Mouse (Mus musculus) gastrocnemius, adult 2 months (tissue): ENCODE measurements around the gene Hist1h4k. TPM values are rescaled to one million over a fixed set of nuclear protein-coding genes. Genes with fewer than 3 reads are reported as not detected.
A peak's percentile ranks its signal among the peaks of the same experiment; 100 is the strongest.

Experiments used
- DNase-seq: peaks from one replicate; pipeline ENCODE4 v3.0.0; 2022
- H3K27ac ChIP-seq: fragments of 200-600 bp; 2 replicates; pipeline ENCODE4 v1.8.1; 2022; ENCODE audit warnings: mild to moderate bottlenecking
- H3K4me3 ChIP-seq: fragments of 200-600 bp; 2 replicates; pipeline ENCODE4 v1.8.1; 2022; ENCODE audit warnings: mild to moderate bottlenecking, moderate library complexity
- CTCF ChIP-seq: fragments of 200-600 bp; IDR thresholded peaks from 2 replicates; pipeline ENCODE4 v1.8.1; 2022; ENCODE audit warnings: antibody characterized with exemption, mild to moderate bottlenecking, moderate library complexity
- intact Hi-C: fragments of 180-260 bp; cut with DNase I; formaldehyde crosslinking; loops from one replicate; pipeline ENCODE4 v1.15.1; 2025
- microRNA-seq: library from miRNA; unstranded; fragments of <30 nt; microRNA quantifications from one replicate; pipeline ENCODE4 v1.2.0, GENCODE M21; 2021
- total RNA-seq, 2 experiments: library from RNA; stranded (reverse); gene quantifications; 2 replicates each; pipeline ENCODE4 v1.2.3; 2021

The Hist1h4k gene
- total RNA-seq, 2 experiments from 2014 or later, result 12.0 to 12.2 TPM

DNA sequence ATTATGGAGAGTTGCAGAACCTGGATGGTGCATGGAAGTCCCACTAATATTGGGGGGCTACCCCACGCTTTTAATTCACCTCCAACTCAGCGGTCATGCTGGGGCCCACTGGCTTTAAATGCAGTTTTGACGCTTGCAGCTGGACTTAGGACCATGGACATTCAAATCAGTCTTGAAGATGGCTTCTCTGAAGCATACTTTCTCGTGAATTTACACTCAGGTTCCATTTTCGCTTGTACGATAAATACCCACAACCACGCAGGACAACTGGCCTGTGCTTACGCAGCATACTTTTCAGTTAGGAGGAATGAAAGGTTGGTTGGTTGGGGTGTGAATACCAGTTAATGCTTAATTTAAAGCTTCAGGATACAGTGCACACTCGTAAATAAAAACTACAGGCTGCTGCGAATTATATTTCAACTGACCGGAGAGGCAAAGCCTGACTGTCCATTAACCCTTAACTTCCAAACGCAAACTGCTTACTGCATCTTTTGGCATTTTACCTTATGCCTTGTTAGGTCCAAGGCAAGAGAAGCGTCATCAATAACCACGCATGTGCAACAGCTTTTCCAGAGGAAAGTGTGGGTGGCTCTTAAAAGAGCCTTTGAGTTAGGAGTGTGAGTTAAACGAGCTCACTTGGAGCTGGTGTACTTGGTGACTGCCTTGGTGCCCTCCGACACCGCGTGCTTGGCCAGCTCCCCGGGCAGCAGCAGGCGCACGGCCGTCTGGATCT lies 35.0 kb downstream of the Hist1h4k start:
- H3K27ac ChIP-seq, result peak overlapping the region; percentile 77

DNA sequence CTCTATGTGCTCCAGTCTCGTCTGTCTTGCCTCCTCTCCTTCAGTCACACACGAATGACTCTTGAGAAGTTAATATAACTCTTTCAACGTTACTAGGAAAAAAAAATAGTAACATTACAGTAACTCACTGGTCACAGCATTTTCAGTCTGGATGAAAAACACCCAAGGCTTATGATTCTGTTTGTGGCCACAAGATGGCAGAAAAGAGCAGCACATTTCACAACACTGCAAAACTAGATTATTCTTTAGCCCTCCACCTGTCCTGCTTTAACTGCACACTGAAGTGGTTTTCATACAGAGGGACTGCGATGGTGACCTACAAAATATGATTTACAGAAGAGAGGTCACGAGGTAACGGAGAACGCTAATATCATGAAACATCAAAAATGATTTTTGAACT lies 35.6 kb downstream of the Hist1h4k start:
- Histone ChIP-seq H3K4me3 (peak overlapping the region; percentile 76), H3K27ac (no peak overlapping the region)
- intact Hi-C loops, result loop anchor here (1.0 to 10.0 kb wide), 7 partner anchors 20 to 1970 kb away; partner anchors contain the start of genes Hist1h1b, Hist1h2ac, Hist1h2af and Hist1h2ak
- TF ChIP-seq CTCF, result peak; percentile 97
- DNase-seq, result peak; percentile 40

More for the DNA sequence above, 35.0 kb downstream of the Hist1h4k start:
- peak overlapping the region; percentile 76 for H3K4me3 ChIP-seq
- no peak for TF ChIP-seq CTCF
- DNase-seq, result no peak
- intact Hi-C loops, result loop anchor here (5.0 to 10.0 kb wide), 3 partner anchors 37 to 1970 kb away; partner anchors contain the start of genes Hist1h1b, Hist1h2ac, Hist1h2ak and Hist1h2an

DNA sequence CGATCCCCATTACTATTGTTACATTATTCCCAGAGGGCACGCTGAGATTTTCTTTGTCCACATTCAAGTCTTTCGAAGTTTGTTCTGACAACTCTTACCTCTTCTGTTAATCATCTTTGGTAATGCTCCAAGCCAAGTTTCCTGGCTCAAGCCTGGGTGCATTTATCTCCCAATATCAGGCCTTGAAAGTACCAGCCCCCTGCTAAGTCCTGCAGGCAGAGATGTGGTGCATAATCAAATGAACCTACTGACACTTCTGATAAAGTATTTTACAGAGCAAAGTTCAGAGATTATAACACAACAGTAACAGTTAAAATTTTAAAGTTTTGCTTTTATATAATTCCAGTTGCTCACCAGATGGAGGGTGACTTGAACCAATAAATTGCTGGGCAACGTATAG lies 38.6 kb downstream of the Hist1h4k start:
- no peak for DNase-seq
- H3K27ac ChIP-seq, result no peak overlapping the region
- peak overlapping the region; percentile 89 for H3K4me3 ChIP-seq
- intact Hi-C loops, result loop anchor here (5.0 to 10.0 kb wide), 5 partner anchors 73 to 1973 kb away; partner anchors contain the start of genes Hist1h1b, Hist1h2ac, Hist1h2af and Hist1h2an
- no peak for TF ChIP-seq CTCF

DNA sequence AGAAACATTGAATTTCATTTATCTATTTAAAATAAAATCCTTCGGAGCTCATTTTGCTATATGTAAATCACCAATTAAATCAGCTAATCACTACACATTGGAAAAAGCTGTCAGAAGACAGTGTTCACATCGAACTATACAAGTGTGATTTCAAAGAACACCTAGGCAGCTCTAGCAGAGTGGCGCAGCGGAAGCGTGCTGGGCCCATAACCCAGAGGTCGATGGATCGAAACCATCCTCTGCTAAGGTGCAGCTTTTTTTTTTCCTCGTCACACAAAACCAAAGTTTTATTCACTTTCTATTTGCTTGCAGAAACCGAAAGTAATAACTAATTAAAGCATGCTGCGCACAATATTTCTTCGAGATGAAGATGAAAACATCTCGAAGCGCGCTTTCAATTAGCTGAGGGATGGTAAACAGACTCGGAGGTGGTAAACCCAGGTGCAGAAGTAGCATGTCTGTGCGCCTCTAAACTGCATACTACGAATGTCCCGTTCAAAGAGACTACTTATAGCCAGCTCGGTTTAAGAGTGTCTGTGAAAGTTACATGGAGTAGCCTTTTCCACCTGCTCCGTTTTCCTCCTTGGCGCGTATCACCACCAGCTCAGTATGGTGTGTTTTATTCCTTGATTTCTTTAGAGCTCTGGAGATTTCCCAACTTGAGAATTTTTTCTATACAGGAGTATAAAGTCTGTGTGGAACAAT lies 39.3 kb downstream of the Hist1h4k start:
- peak; percentile 70 for DNase-seq
- no peak for TF ChIP-seq CTCF
- Histone ChIP-seq H3K4me3 (peak overlapping the region; percentile 89), H3K27ac (peak overlapping the region; percentile 87)
- intact Hi-C loops, result loop anchor here (5.0 to 10.0 kb wide), 5 partner anchors 74 to 1974 kb away; partner anchors contain the start of genes Hist1h1b, Hist1h2ac, Hist1h2af and Hist1h2an

DNA sequence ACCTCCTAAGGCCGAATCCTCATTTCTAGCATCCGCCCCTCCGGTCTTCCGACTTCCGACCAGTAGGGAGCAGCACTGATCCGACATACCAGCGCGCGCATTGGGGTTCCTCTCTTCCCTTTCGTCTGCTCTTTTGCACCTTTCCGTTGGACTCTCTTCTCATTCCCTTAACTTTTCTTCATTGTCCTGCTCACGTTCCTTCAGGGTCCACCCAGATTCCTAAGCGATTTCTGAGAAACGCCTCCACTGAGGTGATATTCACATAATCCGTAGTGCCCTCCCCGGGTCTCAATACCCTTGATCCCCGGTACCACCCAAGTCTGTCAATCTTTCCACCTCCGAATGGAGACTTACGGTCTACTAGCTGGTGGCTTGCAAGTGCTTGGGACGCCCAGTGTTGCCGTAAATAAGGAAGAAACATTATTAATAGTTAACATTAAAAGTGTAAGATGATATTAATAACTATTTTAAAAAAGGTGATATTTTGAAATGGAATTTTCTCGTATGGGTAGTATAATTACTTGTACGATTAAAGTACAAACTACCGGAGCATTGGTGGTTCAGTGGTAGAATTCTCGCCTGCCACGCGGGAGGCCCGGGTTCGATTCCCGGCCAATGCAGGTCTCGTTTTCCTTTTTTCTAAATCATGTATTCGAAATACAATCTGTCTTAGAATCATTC lies 40.1 kb downstream of the Hist1h4k start:
- TF ChIP-seq CTCF, result peak; percentile 92
- H3K4me3 ChIP-seq, result peak overlapping the region; percentile 89
- intact Hi-C loops, result loop anchor here (5.0 to 10.0 kb wide), 5 partner anchors 75 to 1975 kb away; partner anchors contain the start of genes Hist1h1b, Hist1h2ac, Hist1h2af and Hist1h2an
- peak overlapping the region; percentile 87 for H3K27ac ChIP-seq
- peak; percentile 90 for DNase-seq

DNA sequence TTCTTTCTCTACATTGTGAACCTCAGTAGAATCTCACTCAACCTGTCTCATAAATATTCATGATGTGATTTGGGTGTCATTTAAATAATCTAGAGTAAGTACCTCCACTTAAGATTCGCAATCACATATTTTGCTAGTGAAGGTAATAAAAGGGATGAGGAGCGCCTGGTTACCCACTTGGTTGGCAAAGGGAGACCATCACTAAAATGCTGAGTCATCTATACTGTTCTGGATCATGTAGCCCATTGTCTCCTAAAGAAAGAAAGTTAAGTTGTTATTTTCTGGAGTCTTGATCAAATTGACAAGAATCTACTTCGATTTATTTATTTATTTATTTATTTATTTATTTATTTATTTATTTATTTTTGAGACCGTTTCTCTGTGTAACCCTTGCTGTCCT lies 43.6 kb downstream of the Hist1h4k start:
- TF ChIP-seq CTCF, result no peak
- intact Hi-C loops, result no loop called here
- Histone ChIP-seq H3K27ac (no peak overlapping the region), H3K4me3 (no peak overlapping the region)
- DNase-seq, result no peak

Small RNAs within 50 kb of the gene (microRNA-seq; reads per million reads assigned to microRNA genes)
- not detected for gene Gm44346
- gene Gm44357, result not detected
- not detected for gene Gm44367
- gene Gm44454, result not detected

Other genes with a start within 250 kb of the Hist1h4k start
- 100 to 1,000 TPM; 119 to 160 TPM for gene Gm11273, start 249.1 kb downstream of the Hist1h4k start, total RNA-seq
- gene Zkscan8, start 219.4 kb downstream of the Hist1h4k start, total RNA-seq, result 1 to 10 TPM; 4.7 to 6.1 TPM
- gene Olfr1366, start 207.7 kb downstream of the Hist1h4k start, total RNA-seq, result not detected
- not detected for gene Olfr1535, start 190.6 kb downstream of the Hist1h4k start, total RNA-seq
- not detected for gene Olfr1364, start 168.7 kb downstream of the Hist1h4k start, total RNA-seq
- not detected for gene Olfr1362, start 136.5 kb downstream of the Hist1h4k start, total RNA-seq
- gene Olfr11, start 108.0 kb downstream of the Hist1h4k start, total RNA-seq, result not detected
- not detected for gene Olfr1361, start 87.1 kb downstream of the Hist1h4k start, total RNA-seq
- gene Olfr1360, start 73.1 kb downstream of the Hist1h4k start, total RNA-seq, result not detected
- gene Olfr1359, start 52.4 kb downstream of the Hist1h4k start, total RNA-seq, result not detected
- 1 to 10 TPM; 3.9 to 6.5 TPM for gene Hist1h2bl, start 34.4 kb downstream of the Hist1h4k start, total RNA-seq
- 1 to 10 TPM in 1 of 2 experiments, not detected in 1; 2.2 TPM for gene Hist1h2ai, start 34.1 kb downstream of the Hist1h4k start, total RNA-seq
- gene Hist1h3h, start 32.8 kb downstream of the Hist1h4k start, total RNA-seq, result 1 to 10 TPM; 1.2 to 2.1 TPM
- gene Hist1h2bm, start 28.5 kb downstream of the Hist1h4k start, total RNA-seq, result 1 to 10 TPM in 1 of 2 experiments, not detected in 1; 1.2 TPM
- gene Hist1h4j, start 15.4 kb downstream of the Hist1h4k start, total RNA-seq, result 1 to 10 TPM in 1 of 2 experiments, under 1 TPM in 1; 0.42 to 1.1 TPM
- under 1 TPM in 1 of 2 experiments, not detected in 1; 0.98 TPM for gene Hist1h2ak, start 3.3 kb upstream of the Hist1h4k start, total RNA-seq
- gene Hist1h2bn, start 3.6 kb upstream of the Hist1h4k start, total RNA-seq, result 1 to 10 TPM in 1 of 2 experiments, not detected in 1; 1.4 TPM
- gene Hist1h1b, start 30.1 kb upstream of the Hist1h4k start, total RNA-seq, result under 1 TPM; 0.45 to 0.69 TPM
- 10 to 100 TPM; 10.1 to 10.3 TPM for gene Hist1h3i, start 32.9 kb upstream of the Hist1h4k start, total RNA-seq
- not detected for gene Hist1h2an, start 36.7 kb upstream of the Hist1h4k start, total RNA-seq
- 1 to 10 TPM in 1 of 2 experiments, not detected in 1; 1.1 TPM for gene Hist1h2bp, start 37.0 kb upstream of the Hist1h4k start, total RNA-seq
- gene Hist1h2bq, start 59.7 kb upstream of the Hist1h4k start, total RNA-seq, result 10 to 100 TPM; 16.2 to 21.6 TPM
- 1 to 10 TPM; 1.2 to 2.3 TPM for gene Hist1h2ao, start 60.0 kb upstream of the Hist1h4k start, total RNA-seq
- 10 to 100 TPM; 50.3 to 50.9 TPM for gene Hist1h4m, start 61.2 kb upstream of the Hist1h4k start, total RNA-seq
- gene Hist1h4n, start 81.7 kb upstream of the Hist1h4k start, total RNA-seq, result 1 to 10 TPM; 4.4 to 5.7 TPM
- 1 to 10 TPM in 1 of 2 experiments, not detected in 1; 1.9 TPM for gene Hist1h2ap, start 83.0 kb upstream of the Hist1h4k start, total RNA-seq
- 10 to 100 TPM; 16.0 to 21.3 TPM for gene Hist1h2br, start 83.2 kb upstream of the Hist1h4k start, total RNA-seq
- gene Zfp184, start 194.6 kb upstream of the Hist1h4k start, total RNA-seq, result under 1 TPM; 0.17 to 0.36 TPM
- gene Pom121l2, start 230.7 kb upstream of the Hist1h4k start, total RNA-seq, result not detected